Mouse (Mus musculus) cerebellum, adult 11 months (tissue): Measurements from ENCODE around the gene Cgrrf1.

Experiments
- DNase-seq: peaks from one replicate; pipeline ENCODE4 v3.0.0; 2022

Gene Cgrrf1

GRCm38 (mm10) chr14:46898626-46899025 lies 66.7 kb downstream of the Cgrrf1 start:
- no peak for DNase-seq

GRCm38 (mm10) chr14:46902498-46903087 lies 70.7 kb downstream of the Cgrrf1 start:
- DNase-seq, result no peak
